Mouse (Mus musculus) heart, adult 9 months (tissue): ENCODE data around the gene Mpo.

ENCODE experiments used
- DNase-seq, 2 experiments: peaks; one replicate each; pipeline ENCODE4 v3.0.0; 2022; ENCODE audit warnings: low spot score in 2 of 2

Mpo gene

DNA sequence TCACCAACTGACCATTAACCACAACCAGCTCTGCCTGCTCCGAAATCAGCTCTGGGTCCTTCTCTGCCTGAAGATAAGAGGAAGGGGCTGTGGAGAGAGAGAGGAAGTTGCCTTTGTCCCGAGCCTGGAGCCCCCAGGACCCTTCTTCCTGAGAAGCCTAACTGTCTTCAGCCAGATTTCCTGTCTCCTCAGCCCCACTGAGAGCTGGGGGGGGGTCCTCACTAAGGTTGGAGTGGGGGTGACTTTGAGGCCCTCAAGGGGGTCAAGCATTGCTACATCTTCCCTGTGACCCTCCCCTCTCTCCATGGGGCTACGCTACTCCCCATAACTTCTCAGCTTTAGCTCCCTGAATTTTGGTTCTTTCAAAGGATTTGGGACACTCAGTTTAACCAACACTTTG lies at the start of gene Mpo:
Gene Mpo (plus strand): TSS at position 122 of the 400 bp plus-strand sequence.
- no peak for DNase-seq

DNA sequence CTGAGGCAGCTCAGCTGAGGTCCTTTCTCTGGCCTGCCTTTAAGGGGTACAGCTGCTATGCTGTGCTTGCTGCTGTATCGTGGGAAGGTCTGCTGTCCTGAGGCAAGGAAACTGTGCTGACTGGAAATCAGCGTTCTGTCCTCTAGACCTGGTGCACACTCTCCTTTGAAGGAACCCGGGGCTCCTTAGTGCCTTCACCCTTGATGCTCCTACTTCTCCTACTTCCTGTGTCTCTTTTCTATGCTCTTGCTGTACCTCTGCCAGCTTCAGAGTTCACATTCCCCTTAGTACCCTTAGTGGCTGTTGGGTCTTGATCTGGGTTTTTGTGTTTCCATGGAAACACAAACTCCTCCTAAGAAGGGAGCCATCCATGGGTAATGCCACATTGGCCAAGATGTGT lies 49.7 kb upstream of the Mpo start:
- no peak for DNase-seq

DNA sequence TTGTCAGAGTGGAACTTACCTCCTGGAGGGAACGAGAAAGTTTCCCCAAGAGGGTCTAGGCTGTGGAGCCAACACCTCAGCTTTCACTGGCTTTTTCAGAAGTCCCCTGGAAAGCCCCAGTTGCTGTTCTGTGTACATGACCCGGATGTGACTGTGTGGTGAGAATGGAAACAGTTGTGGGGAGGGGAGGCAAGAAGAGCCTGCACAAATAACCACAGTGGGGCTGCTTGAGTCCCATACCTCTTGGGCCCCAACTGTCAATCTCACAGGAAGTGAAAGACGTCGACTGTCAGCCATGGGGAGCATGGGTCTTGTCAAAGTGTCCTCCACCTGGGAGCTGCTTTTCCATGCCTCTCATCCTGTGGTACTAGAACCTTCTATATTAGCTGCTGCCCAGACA lies 48.4 kb upstream of the Mpo start:
- no peak for DNase-seq

DNA sequence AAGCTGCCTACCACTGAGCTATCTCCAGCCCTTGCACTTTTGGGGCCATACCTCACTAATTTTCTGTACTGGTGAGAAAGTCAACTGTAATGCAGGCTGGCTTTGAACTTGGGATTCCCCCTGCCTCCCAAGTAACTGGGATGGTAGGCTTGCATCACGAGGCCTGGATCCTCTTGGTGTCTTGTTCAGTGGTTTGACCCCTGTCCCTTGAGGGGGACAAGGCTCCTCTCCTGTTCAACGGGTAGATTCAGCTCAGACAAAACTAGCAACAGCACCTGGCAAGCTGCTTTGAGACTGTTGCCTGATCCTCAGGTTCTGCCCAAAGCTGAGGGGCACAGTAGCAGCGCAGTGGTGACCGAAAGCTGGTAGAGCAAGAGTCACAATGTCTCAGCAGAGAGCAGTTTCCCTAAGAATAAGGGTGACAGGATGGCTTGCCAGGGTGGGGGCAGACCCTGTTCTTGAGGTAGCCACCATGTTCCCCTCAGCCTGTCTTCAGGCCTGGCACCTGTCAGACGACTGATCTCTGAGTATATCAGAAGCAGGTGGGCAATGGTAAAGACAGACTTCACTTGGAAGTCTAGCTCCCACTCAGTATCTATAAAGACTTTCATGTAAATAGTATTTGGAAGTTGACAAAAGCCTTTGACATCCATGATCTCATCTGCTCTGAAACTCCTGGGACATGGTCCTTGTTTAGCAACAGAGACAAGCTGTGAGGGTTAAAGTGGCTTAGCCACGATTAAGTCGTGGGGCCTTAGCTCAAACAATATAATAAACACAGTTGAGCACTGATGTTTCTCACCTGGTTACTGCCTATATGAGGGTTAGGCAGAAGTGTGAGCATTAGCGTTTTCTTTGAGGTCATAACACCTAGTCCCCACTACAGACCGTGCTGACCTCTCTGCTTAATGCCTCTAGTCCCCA lies 47.5 kb upstream of the Mpo start:
- DNase-seq = no peak

DNA sequence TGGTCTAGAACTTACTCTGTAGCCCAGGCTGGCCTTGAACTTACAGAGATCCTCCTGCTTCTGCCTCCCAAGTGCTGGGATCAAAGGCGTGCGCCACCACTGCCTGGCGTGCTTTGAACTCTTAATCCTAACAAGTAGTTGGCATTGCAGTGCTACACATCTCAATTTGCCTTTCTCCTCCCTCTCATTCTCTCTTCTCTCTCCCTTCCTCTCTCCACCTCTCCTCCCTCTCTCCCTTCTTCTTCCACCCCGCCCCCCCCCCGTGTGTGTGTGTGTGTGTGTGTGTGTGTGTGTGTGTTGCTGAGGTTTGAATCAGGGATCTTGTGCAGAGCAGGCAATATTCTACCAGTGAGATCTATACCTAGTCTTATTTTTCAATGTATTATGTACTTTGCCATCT lies 46.1 kb upstream of the Mpo start:
- no peak for DNase-seq

DNA sequence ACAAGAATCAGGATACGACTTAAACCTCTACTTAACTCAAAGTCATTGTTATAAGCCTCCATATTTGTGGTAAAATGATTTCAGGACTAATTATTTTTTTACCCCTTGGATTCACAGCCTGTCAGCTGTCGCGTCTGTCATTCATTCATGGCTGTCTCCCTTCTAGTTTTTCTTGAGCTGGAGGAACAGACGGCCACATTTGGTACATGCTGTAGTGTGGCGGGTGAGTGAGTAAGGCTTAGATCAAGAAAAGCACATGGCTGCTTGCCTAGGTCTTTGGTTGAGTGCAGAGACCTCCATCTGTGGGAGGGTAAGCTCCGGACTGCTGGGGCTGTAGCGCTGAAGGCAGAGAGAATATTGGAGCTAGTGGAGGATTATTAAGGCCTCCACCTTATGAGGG lies 45.7 kb upstream of the Mpo start:
- DNase-seq = no peak

DNA sequence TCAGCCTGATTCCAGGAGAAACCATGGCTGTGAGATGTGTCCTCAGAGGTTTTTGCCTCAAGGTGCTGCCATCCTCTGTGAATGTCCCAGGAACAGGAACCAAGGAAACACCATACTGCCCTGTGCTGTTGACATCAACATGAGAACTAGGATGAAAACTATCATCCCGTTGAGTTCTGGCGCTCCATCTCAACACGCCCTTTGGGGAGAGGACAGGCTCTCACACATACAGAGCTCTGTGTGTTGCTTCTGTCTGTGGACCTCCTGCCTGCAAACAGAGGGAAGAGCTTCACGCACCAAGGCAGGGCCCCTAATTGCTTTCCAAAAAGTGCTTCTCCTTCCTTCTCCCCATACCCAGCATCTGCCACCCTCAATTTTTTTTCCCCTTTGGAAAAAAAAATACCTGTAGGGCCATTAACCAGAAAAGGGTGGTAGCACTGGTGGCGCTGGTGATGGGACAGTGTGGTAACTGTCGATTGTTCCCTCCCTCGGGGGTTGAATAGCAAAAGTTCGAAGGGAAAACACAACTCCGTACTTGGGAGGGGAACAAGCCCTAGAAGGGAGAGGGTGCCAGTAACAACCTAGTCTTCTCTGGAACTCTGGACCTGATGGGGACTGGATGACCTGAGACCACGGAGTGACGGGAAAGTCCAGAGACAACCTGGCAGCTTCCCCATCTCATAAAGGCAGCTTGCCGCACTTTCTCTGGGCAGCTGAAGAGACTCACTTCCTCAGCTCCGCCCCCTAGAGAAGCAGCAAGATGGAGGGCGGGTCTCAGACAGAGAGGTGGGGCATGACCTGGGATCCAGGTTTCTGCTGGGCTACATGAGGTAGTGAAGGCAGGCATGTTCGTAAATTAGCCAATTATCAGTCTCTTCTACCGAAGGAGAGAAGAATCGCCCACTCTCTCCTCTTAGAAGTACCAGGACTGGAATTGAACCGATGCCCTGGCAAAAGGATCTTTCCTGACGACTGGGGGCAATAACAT lies 45.0 kb upstream of the Mpo start:
- DNase-seq = peak; percentile 38 to 42

DNA sequence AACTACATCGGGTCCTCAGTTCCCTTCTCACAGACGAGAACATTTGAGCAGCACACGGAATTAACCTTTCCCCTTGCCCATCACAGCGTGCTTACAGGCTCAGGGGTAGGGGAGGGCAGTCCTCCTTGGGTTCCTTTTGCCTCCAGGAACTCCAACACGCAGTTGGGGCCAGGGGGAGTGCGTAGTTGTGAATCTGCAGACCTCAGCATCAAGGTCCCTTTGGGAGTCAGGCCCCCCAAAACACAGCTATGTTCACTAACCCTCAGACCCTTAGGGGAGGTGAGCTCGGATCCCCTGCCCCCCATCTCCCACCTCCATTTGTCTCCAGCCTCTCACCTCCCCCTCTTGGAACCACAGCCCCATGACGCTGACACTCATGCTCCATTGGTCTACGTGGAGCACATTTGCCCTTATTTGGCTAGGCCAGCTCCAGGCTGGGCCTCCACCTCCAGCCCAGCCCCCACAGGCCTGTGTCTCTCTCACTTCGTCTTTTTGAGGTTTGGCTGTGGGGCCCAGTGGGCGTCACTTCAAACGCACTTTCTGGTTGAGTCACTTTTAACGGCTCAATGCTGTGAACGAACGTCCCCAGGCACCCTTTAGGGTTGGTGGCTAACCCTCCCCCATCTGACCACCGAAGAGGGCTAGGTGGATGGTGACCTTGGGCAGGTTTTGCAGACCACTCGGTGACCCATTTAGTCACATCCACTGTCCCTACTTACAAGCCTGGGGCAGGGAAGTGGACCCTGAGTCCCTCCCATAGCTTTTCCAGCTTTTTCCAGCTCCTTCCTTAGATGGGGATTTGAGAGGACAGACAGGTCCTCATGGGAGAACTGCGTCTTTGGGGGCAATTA lies 44.0 kb upstream of the Mpo start:
- DNase-seq = peak; percentile 61 to 75

DNA sequence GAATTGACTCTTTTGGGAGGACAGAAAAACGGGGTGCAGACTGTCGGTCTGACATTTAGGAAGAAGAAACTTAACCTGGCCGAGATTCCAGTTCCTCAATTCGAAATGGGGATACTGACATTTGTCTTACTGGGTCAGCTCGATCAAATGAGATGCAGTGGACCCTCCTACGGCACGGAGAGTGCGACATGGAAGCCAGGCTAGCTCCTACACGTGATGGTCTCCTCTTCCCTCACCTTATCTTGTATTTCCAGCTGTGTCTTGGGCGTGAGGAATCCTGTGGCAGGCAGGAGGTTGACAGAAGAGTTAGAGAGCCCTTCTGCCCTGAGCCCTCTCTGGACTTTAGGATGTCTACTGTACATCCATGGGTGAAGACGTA lies 43.3 kb upstream of the Mpo start:
- DNase-seq = no peak

DNA sequence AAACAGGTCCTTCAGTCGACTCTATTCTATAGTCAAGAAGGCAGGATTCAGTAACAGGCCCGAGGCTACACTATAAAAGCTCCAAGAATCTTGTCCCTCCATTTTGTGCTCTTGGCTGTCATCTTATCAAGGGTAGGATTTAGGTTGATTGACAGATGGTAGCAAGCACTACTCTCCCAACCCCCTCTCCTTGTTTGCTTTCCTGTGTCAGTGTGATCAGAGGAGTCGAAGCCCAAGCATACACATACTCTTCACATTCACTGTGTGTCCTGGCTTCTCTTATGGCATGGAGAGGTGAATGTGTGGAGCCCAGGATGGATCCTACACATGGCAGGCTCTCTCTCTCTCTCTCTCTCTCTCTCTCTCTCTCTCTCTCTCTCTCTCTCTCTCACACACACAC lies 42.9 kb upstream of the Mpo start:
- DNase-seq = no peak

DNA sequence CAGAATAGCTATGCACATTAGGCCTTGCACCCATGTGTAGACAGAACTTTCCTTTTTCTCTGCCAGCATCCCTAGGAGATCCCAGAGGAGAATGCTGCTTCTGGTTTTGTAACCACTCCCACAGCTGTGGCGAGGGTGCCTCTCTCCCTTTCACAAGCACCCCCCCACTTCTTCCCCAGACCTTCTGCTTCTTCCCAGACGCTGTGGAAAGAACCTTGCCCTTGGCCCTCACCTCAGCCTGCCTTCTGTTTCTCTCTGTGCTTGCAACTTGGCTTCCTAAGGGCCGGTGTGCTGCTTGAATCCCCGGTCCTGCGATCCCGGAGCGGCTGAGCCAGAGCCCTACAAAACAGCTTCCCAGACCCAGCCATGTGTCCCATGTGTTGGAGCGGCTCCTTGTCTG lies 42.4 kb upstream of the Mpo start:
- DNase-seq = no peak

DNA sequence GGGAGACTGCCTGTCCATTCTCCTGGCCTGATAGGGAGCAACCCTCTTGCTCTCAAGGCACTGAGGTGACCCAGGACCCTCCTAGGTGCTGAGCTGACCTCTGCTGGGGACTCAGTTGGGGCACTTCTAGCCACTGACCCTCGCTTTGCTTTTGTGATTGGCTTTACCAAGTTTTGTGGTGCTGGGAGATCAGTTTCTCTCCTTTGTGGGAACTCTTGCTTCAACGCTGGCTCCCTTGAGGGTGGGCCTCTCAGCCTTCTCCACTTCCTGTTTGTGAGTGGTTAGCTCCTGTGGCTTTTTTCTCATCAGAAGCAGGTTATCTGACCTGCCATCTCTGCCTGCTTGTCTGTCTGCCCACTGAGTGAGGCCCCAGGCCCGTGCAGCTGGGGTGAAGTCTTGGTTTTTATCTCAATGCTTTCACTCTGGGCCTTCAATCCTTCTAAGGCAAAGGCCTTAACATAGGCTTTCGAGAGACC lies 41.9 kb upstream of the Mpo start:
- no peak for DNase-seq

DNA sequence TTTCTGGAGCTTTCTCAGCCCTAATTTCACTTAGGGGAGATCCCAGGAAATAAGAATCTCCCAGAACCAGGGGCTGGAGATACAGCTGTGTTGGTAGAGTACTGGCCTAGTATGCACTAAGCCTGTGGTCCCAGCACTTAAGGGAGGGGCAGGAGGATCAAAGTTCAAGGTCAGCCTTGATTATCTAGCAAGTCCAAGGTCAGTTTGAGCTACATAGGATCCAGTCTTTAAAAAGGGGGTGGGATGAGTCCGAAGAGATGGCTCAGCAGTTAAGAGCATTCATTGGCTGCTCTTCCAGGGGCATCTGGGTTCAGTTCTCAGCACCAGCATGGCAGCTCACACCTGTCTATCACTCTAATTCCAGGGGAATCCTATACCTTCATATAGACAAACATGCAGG lies 41.1 kb upstream of the Mpo start:
- no peak for DNase-seq

DNA sequence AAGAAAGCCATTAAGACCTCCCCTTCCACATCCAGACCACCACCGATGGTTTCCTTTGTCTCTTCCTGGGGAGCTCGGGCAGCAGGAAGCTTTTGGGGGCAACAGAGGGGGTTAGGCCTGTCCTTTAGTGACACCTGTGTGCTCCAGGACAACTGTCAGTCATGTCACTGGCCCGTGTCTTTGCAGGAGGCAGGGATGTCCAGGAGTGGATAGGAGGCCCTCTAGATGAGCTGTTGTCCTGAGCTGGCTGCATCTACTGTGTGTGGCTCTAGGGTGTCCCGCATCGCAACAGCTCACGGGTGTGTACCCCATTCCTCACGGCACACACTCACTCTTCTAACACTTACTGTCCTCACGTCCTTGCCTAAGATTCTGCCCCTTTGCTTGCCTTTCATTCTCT lies 40.1 kb upstream of the Mpo start:
- DNase-seq = no peak

DNA sequence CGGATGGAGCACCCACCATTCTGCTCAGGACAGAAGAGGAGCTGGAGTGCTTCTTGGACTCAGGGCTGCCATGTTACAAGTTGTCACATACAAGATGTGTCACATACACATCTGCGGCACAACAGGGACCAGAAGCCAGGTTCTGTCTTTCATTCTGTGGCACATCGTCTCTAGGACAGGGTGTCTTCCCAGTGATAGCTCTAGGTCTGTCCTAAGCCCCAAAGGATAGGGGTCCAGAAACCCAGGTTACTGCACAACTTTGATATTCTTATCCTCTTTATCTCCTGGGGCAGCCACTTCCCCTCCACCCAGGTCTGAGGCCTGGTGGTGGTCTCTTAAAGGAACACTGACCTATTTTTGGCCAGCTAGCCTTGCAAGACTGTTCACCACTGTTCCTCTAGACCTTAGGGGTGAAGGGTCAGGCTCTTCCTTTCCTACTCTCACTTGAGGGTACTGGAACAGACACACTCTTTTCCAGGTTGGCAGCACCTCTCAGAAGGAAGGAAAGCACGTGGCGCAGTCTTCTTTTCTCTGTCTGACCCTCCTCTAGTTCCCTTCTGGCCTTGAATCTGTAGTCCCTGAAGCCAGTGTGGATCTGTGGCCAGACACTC lies 39.4 kb upstream of the Mpo start:
- no peak for DNase-seq

DNA sequence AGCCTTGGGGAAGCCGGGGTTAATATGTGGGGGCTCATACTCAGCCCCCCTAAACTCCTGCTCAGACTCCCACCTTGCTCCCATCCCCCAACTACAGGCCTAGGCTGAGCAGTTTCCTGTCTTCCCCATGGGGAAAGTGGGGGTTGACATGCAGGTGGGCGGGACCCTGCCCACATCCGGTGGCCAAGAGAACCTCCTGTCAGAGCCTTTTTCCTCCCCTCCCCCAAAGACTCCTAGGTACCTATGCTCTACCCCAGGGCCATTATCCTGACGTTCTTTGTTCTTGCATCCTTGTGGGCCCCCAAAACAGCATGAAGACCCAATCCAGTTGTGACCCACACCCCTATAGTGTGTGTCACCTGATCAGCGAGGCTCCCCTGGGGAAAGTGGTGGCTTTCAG lies 38.8 kb upstream of the Mpo start:
- no peak for DNase-seq

DNA sequence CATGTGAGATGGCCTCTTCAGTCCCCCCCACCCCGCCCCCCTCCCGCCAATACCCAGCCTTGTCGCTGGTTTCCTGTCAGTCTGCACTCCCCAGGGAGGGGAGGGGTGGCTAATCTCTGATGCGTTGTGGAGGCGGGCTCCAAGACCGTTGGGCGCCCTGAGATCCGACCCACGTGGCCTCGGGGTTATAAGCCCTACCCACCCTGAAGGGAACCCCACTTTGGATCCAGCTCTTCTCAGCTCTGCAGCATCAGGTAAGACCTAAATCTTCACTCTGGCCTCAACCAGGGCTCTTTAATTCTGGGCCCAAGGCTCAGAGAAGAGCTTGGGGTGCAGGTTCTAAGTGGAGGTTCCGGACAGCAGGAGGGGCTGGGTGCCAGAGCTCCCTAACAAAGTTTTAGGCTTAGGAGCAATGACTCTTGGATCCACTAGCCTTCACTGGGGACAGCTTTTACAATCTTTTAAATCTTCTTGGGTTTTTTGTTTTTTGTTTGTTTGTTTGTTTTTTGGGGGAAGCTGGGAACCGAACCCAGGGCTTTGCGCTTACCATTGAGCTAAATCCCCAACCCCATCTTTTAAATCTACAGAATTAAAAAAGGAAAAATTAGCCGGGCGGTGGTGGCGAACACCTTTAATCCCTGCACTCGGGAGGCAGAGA lies 37.9 kb upstream of the Mpo start:
- DNase-seq = peak; percentile 70 to 76

DNA sequence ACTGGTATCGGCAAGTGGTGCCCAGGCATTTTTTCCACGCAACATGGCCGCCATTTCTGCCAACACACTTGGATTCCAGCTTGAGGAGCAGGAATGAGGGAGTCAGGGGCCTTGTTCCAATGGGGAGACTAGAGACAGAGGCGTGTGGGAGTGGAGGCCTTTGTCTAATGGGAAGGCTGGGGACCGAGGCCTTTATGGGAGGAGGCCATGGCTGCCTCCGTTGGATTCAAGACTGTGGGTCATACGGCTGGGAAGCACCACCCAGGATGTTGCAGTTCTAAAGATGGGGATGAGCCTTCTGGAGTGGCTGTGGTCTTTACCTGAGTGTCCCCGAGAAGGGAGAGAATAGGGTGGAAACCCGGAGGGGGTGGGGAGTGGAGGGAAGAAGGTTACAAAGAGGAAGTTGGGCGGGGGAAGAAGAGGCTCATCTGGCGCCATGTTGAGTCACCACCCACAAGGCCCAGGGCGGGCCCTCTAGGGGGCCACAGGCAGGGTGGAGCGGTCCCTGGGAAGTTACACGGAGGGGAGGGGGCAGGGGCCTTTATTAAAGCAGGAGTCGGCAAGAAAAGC lies 37.0 kb upstream of the Mpo start:
- DNase-seq = peak; percentile 30 to 65

DNA sequence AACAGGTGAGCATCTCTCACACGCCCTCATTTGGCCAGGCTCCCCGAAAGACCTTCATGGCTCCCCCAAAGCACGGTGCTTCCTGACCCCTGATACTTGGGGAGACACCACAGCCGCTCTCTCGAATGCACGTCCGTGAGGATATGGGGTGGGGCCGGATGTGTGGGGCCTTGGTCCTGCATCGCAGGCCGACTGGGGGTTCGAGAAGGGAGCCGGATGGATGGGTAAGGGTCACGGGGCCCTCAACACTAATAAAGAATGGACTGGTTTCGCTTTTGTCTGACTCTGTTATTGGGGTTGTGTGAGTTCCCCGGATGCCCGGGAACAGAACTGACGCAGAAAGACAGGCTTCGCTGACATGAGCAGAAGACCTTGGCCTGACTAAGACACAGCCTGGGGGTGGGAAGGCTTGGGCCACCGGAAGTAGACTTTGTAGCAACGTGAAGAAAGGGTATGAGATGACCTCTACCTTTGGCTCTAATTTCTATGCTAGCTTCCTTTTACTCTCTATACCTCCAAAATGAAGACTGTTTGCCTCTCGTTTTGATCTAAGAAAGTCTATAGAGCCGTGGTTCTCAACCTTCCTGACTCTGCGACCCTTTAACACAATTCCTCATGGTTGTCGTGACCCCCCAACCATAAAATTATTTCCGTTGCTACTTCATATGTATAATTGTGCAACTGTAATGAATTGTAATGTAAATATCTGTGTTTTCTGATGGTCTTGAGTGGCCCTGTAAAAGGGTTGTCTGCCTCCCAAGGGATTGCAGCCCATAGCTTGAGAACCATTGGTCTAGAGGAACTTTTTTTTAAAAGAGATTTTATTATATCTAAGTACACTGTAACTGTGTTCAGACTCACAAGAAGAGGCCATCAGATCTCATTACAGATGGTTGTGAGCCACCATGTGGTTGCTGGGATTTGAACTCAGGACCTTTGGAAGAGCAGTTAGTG lies 36.1 kb upstream of the Mpo start:
- no peak for DNase-seq
